Mouse (Mus musculus): Measurements from ENCODE around the gene Tmem59. TPM values are rescaled to one million over a fixed set of nuclear protein-coding genes. Genes with fewer than 3 reads are reported as not detected.

The Tmem59 gene
- total and polyA plus RNA-seq, 3 experiments, result 50.7 to 71.8 (median 68.5) TPM

DNA sequence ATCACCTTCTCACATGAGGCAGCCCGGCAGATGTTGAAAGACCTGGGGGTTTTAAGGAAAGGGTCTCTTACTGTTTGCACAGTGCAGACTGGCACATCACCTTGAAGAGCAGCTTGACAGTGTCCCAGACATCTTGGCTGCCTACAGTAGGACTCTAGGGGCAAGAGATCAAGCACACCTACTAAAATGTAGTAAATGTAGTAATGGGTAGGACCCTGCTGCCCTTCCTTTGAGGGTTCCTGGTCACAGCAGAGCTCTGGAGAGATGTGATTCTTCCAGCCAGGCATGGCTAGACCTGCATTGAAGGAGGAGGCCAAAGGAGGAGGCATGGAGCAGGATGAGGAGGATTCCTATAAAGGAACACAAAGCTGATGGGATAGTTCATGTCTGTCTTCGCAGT, 28.8 kb downstream of the Tmem59 start:
- Histone ChIP-seq H3K36me3 (replicated peaks in 1 of 2; ENCODE audit: control insufficient read depth in 1 of 2, insufficient read depth in 1 of 2, low read length in 1 of 2) (peaks cover 39 to 73% of the 10 kb centered on the region in 2 experiments), H3K27me3 (replicated peaks) (no peaks in the 10 kb centered on the region), H3K9ac (ENCODE audit: insufficient read depth, low read depth) (no peak overlapping the region), H3K4me1 (ENCODE audit: control insufficient read depth in 1 of 2, insufficient read depth in 2 of 2) (no peaks in the 10 kb centered on the region), H3K27ac (ENCODE audit: insufficient read depth, low read depth) (no peak overlapping the region), H3K4me3 (replicated peaks in 1 of 3; ENCODE audit: low read depth in 2 of 3, low read length in 2 of 3, poor library complexity in 1 of 3) (no peak overlapping the region), H3K4me2 (ENCODE audit: insufficient read depth, low read depth, poor library complexity, severe bottlenecking) (no peak overlapping the region), H3K79me2 (replicated peaks; ENCODE audit: control insufficient read depth, extremely low read depth, insufficient read depth, poor library complexity, severe bottlenecking) (no peaks in the 10 kb centered on the region), H3K9me3 (replicated peaks; ENCODE audit: low read length) (no peaks in the 10 kb centered on the region)
- TF ChIP-seq ZKSCAN1 (IDR thresholded peaks at IDR 0.05; ENCODE audit: borderline replicate concordance, low read depth, low read length) (no peak), SIN3A (IDR thresholded peaks at IDR 0.05; ENCODE audit: low read length) (no peak), MAX (IDR thresholded peaks at IDR 0.05; ENCODE audit: low read length) (no peak)
- dilution Hi-C loops (cut with MboI; ENCODE audit: extremely low pct_ligation_motif_present, extremely low pct_unique_long_range_greater_than_20kb, low sequenced_read_pairs), result no loop called here
- in situ Hi-C loops (cut with MboI; ENCODE audit: low pct_ligation_motif_present, low pct_unique_long_range_greater_than_20kb, low sequenced_read_pairs), result no loop called here
- DNase-seq (ENCODE audit: extremely low read depth), result no peak

DNA sequence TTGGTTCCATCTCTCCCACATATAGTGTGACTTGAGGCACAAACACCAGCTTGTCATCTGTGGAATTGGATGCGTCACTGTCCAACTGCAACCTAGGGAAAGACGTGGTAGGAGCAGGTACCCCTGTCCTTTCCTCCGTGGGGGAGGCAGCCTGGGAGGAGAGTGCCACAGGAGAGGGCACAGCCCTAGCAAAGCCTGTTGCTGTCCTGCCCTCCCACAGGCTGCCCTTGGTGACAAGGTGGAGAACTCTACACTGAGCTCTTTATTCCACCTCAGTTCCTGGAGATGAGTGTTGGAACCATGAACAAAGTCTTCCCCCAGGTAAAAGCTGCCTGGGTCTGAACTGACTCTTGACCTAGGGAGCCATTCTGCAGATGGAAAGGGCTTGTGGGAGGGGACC, 30.7 kb downstream of the Tmem59 start, which contains the start of gene Ldlrad1:
TSS of gene Ldlrad1 (plus strand) at position 301 of the 400 bp plus-strand sequence.
- no peaks in the 10 kb centered on the region for H3K79me2 ChIP-seq (replicated peaks; ENCODE audit: control insufficient read depth, extremely low read depth, insufficient read depth, poor library complexity, severe bottlenecking)
- peaks cover 24 to 58% of the 10 kb centered on the region in 2 experiments for H3K36me3 ChIP-seq (replicated peaks in 1 of 2; ENCODE audit: control insufficient read depth in 1 of 2, insufficient read depth in 1 of 2, low read length in 1 of 2)
- no peaks in the 10 kb centered on the region for H3K9me3 ChIP-seq (replicated peaks; ENCODE audit: low read length)
- H3K9ac ChIP-seq (ENCODE audit: insufficient read depth, low read depth), result no peak within 1 kb of the TSS
- TF ChIP-seq RCOR1 (conservative IDR thresholded peaks at IDR 0.05; ENCODE audit: low read depth, low read length), result no peak
- TF ChIP-seq KAT2A (IDR thresholded peaks at IDR 0.05; ENCODE audit: insufficient replicate concordance, low read length), result no peak
- TF ChIP-seq POLR2AphosphoS2 (IDR thresholded peaks at IDR 0.05; ENCODE audit: low read depth, low read length), result no peak
- TF ChIP-seq BHLHE40 (IDR thresholded peaks at IDR 0.05; ENCODE audit: low read depth, low read length), result no peak
- no peak for TF ChIP-seq POLR2A (IDR thresholded peaks at IDR 0.05; ENCODE audit: low read depth, low read length)
- TF ChIP-seq MYC (IDR thresholded peaks at IDR 0.05; ENCODE audit: low read depth, low read length), result no peak
- no peak for TF ChIP-seq ZC3H11A (IDR thresholded peaks at IDR 0.05; ENCODE audit: low read depth, low read length)
- TF ChIP-seq ZKSCAN1 (IDR thresholded peaks at IDR 0.05; ENCODE audit: borderline replicate concordance, low read depth, low read length), result no peak
- no peak for TF ChIP-seq EP300 (IDR thresholded peaks at IDR 0.05; ENCODE audit: low read length)
- H3K4me3 ChIP-seq (replicated peaks in 1 of 3; ENCODE audit: low read depth in 2 of 3, low read length in 2 of 3, poor library complexity in 1 of 3), result no peak within 1 kb of the TSS
- H3K27me3 ChIP-seq (replicated peaks), result no peaks in the 10 kb centered on the region
- dilution Hi-C loops (cut with MboI; ENCODE audit: extremely low pct_ligation_motif_present, extremely low pct_unique_long_range_greater_than_20kb, low sequenced_read_pairs) (no loop called here), in situ Hi-C loops (cut with MboI; ENCODE audit: low pct_ligation_motif_present, low pct_unique_long_range_greater_than_20kb, low sequenced_read_pairs) (no loop called here)
- H3K27ac ChIP-seq (ENCODE audit: insufficient read depth, low read depth), result no peak within 1 kb of the TSS
- H3K4me2 ChIP-seq (ENCODE audit: insufficient read depth, low read depth, poor library complexity, severe bottlenecking), result no peak within 1 kb of the TSS
- DNase-seq (ENCODE audit: extremely low read depth), result no peak
- H3K4me1 ChIP-seq (ENCODE audit: control insufficient read depth in 1 of 2, insufficient read depth in 2 of 2), result peaks cover 7 to 11% of the 10 kb centered on the region in 2 experiments

DNA sequence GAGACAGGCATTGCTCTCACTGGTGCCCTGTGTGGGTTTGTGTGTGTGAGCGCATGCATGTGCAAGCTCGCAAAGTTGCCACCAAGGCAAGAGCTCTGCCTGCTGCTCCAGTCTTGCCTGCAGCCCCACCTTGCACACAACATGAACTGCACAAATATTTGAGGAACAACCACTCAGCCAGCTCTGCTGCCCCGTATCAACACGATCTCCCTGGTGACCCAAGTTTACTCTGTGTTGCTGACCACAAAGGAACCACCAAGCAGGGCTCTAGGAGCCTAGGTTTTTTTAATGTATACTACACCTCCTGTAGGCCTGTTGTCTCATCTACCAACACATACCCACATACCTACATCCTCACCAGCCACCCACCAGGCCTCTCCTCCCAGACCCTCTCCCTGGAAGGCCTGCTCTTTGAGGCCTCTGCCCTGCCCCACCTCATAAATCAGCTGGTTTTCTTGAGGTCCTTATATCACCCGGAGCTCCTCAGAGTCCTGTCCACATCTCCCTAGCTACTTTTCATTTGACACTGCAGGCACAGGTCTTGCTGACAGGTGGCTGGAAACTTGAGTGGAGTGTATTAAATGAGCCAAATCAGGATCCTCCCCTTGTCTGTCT, 32.4 kb downstream of the Tmem59 start:
- Histone ChIP-seq H3K9ac (ENCODE audit: insufficient read depth, low read depth) (no peak overlapping the region), H3K27me3 (replicated peaks) (no peaks in the 10 kb centered on the region), H3K4me3 (replicated peaks in 1 of 3; ENCODE audit: low read depth in 2 of 3, low read length in 2 of 3, poor library complexity in 1 of 3) (no peak overlapping the region), H3K36me3 (replicated peaks in 1 of 2; ENCODE audit: control insufficient read depth in 1 of 2, insufficient read depth in 1 of 2, low read length in 1 of 2) (peaks cover 15 to 47% of the 10 kb centered on the region in 2 experiments), H3K4me2 (ENCODE audit: insufficient read depth, low read depth, poor library complexity, severe bottlenecking) (no peak overlapping the region), H3K9me3 (replicated peaks; ENCODE audit: low read length) (no peaks in the 10 kb centered on the region), H3K4me1 (ENCODE audit: control insufficient read depth in 1 of 2, insufficient read depth in 2 of 2) (peaks cover 8 to 12% of the 10 kb centered on the region in 2 experiments), H3K79me2 (replicated peaks; ENCODE audit: control insufficient read depth, extremely low read depth, insufficient read depth, poor library complexity, severe bottlenecking) (no peaks in the 10 kb centered on the region), H3K27ac (ENCODE audit: insufficient read depth, low read depth) (no peak overlapping the region)
- no peak for DNase-seq (ENCODE audit: extremely low read depth)
- dilution Hi-C loops (cut with MboI; ENCODE audit: extremely low pct_ligation_motif_present, extremely low pct_unique_long_range_greater_than_20kb, low sequenced_read_pairs), result no loop called here
- TF ChIP-seq MAFK (IDR thresholded peaks at IDR 0.05; ENCODE audit: insufficient replicate concordance, low read length), result no peak
- TF ChIP-seq ZKSCAN1 (IDR thresholded peaks at IDR 0.05; ENCODE audit: borderline replicate concordance, low read depth, low read length), result no peak
- TF ChIP-seq ETS1 (conservative IDR thresholded peaks at IDR 0.05; ENCODE audit: low read depth, low read length), result no peak
- no peak for TF ChIP-seq GABPA (IDR thresholded peaks at IDR 0.05; ENCODE audit: insufficient replicate concordance, low read depth, low read length)
- no peak for TF ChIP-seq MYC (IDR thresholded peaks at IDR 0.05; ENCODE audit: low read depth, low read length)
- TF ChIP-seq HCFC1 (IDR thresholded peaks at IDR 0.05; ENCODE audit: low read depth, low read length), result no peak
- TF ChIP-seq JUN (IDR thresholded peaks at IDR 0.05; ENCODE audit: insufficient read depth, low read depth, low read length), result no peak
- TF ChIP-seq MEF2A (IDR thresholded peaks at IDR 0.05; ENCODE audit: borderline replicate concordance, low read depth, low read length), result no peak
- no peak for TF ChIP-seq ZC3H11A (IDR thresholded peaks at IDR 0.05; ENCODE audit: low read depth, low read length)
- TF ChIP-seq MXI1 (IDR thresholded peaks at IDR 0.05; ENCODE audit: low read depth, low read length), result no peak
- no peak for TF ChIP-seq USF1 (IDR thresholded peaks at IDR 0.05; ENCODE audit: low read depth, low read length)
- no peak for TF ChIP-seq MAZ (IDR thresholded peaks at IDR 0.05; ENCODE audit: low read depth, low read length)
- no peak for TF ChIP-seq NELFE (IDR thresholded peaks at IDR 0.05; ENCODE audit: low read depth, low read length)
- no peak for TF ChIP-seq E2F4 (IDR thresholded peaks at IDR 0.05; ENCODE audit: insufficient replicate concordance, low read depth, low read length)
- in situ Hi-C loops (cut with MboI; ENCODE audit: low pct_ligation_motif_present, low pct_unique_long_range_greater_than_20kb, low sequenced_read_pairs), result no loop called here
